Mouse (Mus musculus) C2C12 (cell line): ENCODE results near the gene Nrxn1.

Experiments
- CEBPB ChIP-seq: IDR thresholded peaks from one replicate; pipeline ENCODE4 v1.6.1; 2011; ENCODE audit warnings: low read depth, mild to moderate bottlenecking, control low read depth, moderate library complexity
- CTCF ChIP-seq: IDR thresholded peaks from one replicate; pipeline ENCODE4 v1.5.1; 2011; ENCODE audit not compliant: control insufficient read depth, insufficient read depth, insufficient read length
- FOSL1 ChIP-seq: IDR thresholded peaks from one replicate; pipeline ENCODE4 v1.8.0; 2011; ENCODE audit warnings: mild to moderate bottlenecking, low read length; ENCODE audit not compliant: poor library complexity, insufficient read depth, severe bottlenecking
- MAX ChIP-seq: IDR thresholded peaks from one replicate; pipeline ENCODE4 v1.6.1; 2011; ENCODE audit warnings: mild to moderate bottlenecking, control low read depth
- MYOD1 ChIP-seq: IDR thresholded peaks from one replicate; pipeline ENCODE4 v1.6.1; 2011; ENCODE audit warnings: low read depth; ENCODE audit not compliant: control insufficient read depth, insufficient read length
- MYOG ChIP-seq: IDR thresholded peaks from one replicate; pipeline ENCODE4 v1.6.1; 2011; ENCODE audit not compliant: control insufficient read depth, insufficient read length; ENCODE audit errors: extremely low read depth
- USF1 ChIP-seq: IDR thresholded peaks from one replicate; pipeline ENCODE4 v1.6.1; 2011; ENCODE audit warnings: low read depth, mild to moderate bottlenecking, control low read depth, moderate library complexity

- TF ChIP-seq CTCF: no peak
- no peak for TF ChIP-seq MYOD1
- TF ChIP-seq FOSL1: no peak
- no peak for TF ChIP-seq MAX
- TF ChIP-seq USF1: no peak
- TF ChIP-seq MYOG: no peak
- TF ChIP-seq CEBPB: no peak
Measured at GRCm38 (mm10) chr17:90501023-90501675, 591.7 kb downstream of the Nrxn1 start.
